Mouse (Mus musculus) left cerebral cortex, adult 2 months (tissue): ENCODE measurements around the gene Pam. TPM values are rescaled to one million over a fixed set of nuclear protein-coding genes. Genes with fewer than 3 reads are reported as not detected.

ENCODE experiments used
- DNase-seq, 2 experiments: peaks; one replicate each; pipeline ENCODE4 v3.0.0; 2021 to 2022; ENCODE audit warnings: low spot score in 2 of 2, mixed read lengths in 1 of 2; ENCODE audit errors: extremely low spot score in 1 of 2
- H3K27ac ChIP-seq: fragments of 200-600 bp; 2 replicates; pipeline ENCODE4 v1.8.1; 2022
- H3K4me3 ChIP-seq: fragments of 200-600 bp; 2 replicates; pipeline ENCODE4 v1.8.1; 2022
- CTCF ChIP-seq: fragments of 200-600 bp; IDR thresholded peaks from 2 replicates; pipeline ENCODE4 v1.8.1; 2022; ENCODE audit warnings: antibody characterized with exemption, mild to moderate bottlenecking, moderate library complexity
- intact Hi-C: fragments of 180-260 bp; cut with DNase I; formaldehyde crosslinking; loops from one replicate; pipeline ENCODE4 v1.15.1; 2025
- total RNA-seq, 2 experiments: library from RNA; stranded (reverse); gene quantifications; 2 replicates each; pipeline ENCODE4 v1.2.3; 2021

Pam gene
- total RNA-seq, 2 experiments from 2014 or later = 258 to 269 TPM

GRCm38 (mm10) chr1:98052775-98053174 is 42.7 kb downstream of the Pam start:
- intact Hi-C loops = no loop called here
- no peak overlapping the region for H3K4me3 ChIP-seq
- H3K27ac ChIP-seq = no peak overlapping the region
- DNase-seq = no peak
- no peak for TF ChIP-seq CTCF

GRCm38 (mm10) chr1:98051039-98051438 is 44.4 kb downstream of the Pam start:
- Histone ChIP-seq H3K27ac (no peak overlapping the region), H3K4me3 (no peak overlapping the region)
- TF ChIP-seq CTCF = no peak
- intact Hi-C loops = no loop called here
- DNase-seq = no peak

- intact Hi-C loops = loop anchor here (5.0 kb wide), 1 partner anchor 303 kb away; no protein-coding TSS in a partner anchor
Measured at GRCm38 (mm10) chr1:98049756-98050155, 45.7 kb downstream of the Pam start.

GRCm38 (mm10) chr1:98048218-98048801 is 47.1 kb downstream of the Pam start:
- no peak for TF ChIP-seq CTCF
- intact Hi-C loops = loop anchor here (5.0 kb wide), 1 partner anchor 304 kb away; no protein-coding TSS in a partner anchor
- no peak for DNase-seq
- Histone ChIP-seq H3K27ac (peak overlapping the region; percentile 77), H3K4me3 (peak overlapping the region; percentile 38)

More at GRCm38 (mm10) chr1:98049756-98050155, 45.7 kb downstream of the Pam start:
- H3K27ac ChIP-seq = no peak overlapping the region
- no peak overlapping the region for H3K4me3 ChIP-seq
- TF ChIP-seq CTCF = no peak
- no peak for DNase-seq

GRCm38 (mm10) chr1:98047284-98048217 is 47.9 kb downstream of the Pam start:
- DNase-seq = peak; percentile 47 to 49
- peak overlapping the region; percentile 77 for H3K27ac ChIP-seq
- intact Hi-C loops = loop anchor here (5.0 kb wide), 1 partner anchor 305 kb away; no protein-coding TSS in a partner anchor
- H3K4me3 ChIP-seq = peak overlapping the region; percentile 38
- no peak for TF ChIP-seq CTCF

GRCm38 (mm10) chr1:98042425-98042824 is 53.0 kb downstream of the Pam start:
- TF ChIP-seq CTCF = no peak
- intact Hi-C loops = no loop called here
- H3K27ac ChIP-seq = no peak overlapping the region
- no peak for DNase-seq
- H3K4me3 ChIP-seq = no peak overlapping the region

- DNase-seq = no peak
- TF ChIP-seq CTCF = no peak
- intact Hi-C loops = no loop called here
- H3K27ac ChIP-seq = no peak overlapping the region
- no peak overlapping the region for H3K4me3 ChIP-seq
Measured at GRCm38 (mm10) chr1:98038252-98038651, 57.2 kb downstream of the Pam start.

GRCm38 (mm10) chr1:98035736-98036135 is 59.7 kb downstream of the Pam start:
- no peak for TF ChIP-seq CTCF
- Histone ChIP-seq H3K4me3 (no peak overlapping the region), H3K27ac (no peak overlapping the region)
- DNase-seq = no peak
- intact Hi-C loops = no loop called here

- peak; percentile 48 for TF ChIP-seq CTCF
- peak; percentile 53 to 65 for DNase-seq
- H3K4me3 ChIP-seq = no peak overlapping the region
- intact Hi-C loops = loop anchor here (5.0 kb wide), 1 partner anchor 360 kb away; no protein-coding TSS in a partner anchor
- no peak overlapping the region for H3K27ac ChIP-seq
Measured at GRCm38 (mm10) chr1:98031802-98032201, 63.6 kb downstream of the Pam start.

GRCm38 (mm10) chr1:98029025-98029424 is 66.4 kb downstream of the Pam start:
- Histone ChIP-seq H3K4me3 (no peak overlapping the region), H3K27ac (no peak overlapping the region)
- TF ChIP-seq CTCF = no peak
- no peak for DNase-seq
- intact Hi-C loops = no loop called here

- no peak for TF ChIP-seq CTCF
- no peak overlapping the region for H3K27ac ChIP-seq
- no peak for DNase-seq
- no peak overlapping the region for H3K4me3 ChIP-seq
- intact Hi-C loops = no loop called here
Measured at GRCm38 (mm10) chr1:98028468-98028867, 67.0 kb downstream of the Pam start.

GRCm38 (mm10) chr1:98027959-98028358 is 67.5 kb downstream of the Pam start:
- no peak for DNase-seq
- intact Hi-C loops = no loop called here
- H3K27ac ChIP-seq = no peak overlapping the region
- TF ChIP-seq CTCF = no peak
- no peak overlapping the region for H3K4me3 ChIP-seq
